Mouse (Mus musculus): Measurements from ENCODE around the gene Grtp1.

Grtp1 gene

GRCm38 (mm10) chr8:13200301-13201012 is at the start of gene Grtp1:
Grtp1 (minus strand) TSS chr8:13200620.
- peak; percentile 14 for DNase-seq

DNA sequence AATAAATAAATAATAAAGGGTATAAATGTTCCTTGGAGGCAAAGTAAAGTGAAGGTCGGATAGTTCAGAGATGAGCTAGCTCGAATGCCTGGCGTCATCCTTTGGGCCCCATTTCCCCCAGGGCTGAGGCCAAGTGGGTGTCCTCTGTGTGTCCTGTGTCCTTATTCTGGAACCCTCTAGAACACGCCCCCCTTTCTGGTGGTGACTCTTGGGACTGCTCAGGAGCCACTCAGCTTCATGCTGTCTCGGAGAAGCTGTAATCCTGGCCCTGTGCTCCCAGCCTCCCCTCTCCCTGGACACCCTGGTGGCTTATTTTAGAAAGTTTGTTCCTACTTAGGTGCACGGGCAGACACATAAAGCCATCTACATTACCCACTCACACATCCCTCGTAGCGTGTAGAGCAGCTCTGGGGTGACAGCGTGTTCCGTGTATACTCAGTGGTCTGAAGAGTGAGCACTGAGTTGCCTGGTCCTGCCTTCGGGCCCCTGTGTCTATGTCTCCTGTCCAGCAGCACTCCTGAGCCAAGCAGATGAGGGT is 44.0 kb upstream of the Grtp1 start:
- no peak for DNase-seq

DNA sequence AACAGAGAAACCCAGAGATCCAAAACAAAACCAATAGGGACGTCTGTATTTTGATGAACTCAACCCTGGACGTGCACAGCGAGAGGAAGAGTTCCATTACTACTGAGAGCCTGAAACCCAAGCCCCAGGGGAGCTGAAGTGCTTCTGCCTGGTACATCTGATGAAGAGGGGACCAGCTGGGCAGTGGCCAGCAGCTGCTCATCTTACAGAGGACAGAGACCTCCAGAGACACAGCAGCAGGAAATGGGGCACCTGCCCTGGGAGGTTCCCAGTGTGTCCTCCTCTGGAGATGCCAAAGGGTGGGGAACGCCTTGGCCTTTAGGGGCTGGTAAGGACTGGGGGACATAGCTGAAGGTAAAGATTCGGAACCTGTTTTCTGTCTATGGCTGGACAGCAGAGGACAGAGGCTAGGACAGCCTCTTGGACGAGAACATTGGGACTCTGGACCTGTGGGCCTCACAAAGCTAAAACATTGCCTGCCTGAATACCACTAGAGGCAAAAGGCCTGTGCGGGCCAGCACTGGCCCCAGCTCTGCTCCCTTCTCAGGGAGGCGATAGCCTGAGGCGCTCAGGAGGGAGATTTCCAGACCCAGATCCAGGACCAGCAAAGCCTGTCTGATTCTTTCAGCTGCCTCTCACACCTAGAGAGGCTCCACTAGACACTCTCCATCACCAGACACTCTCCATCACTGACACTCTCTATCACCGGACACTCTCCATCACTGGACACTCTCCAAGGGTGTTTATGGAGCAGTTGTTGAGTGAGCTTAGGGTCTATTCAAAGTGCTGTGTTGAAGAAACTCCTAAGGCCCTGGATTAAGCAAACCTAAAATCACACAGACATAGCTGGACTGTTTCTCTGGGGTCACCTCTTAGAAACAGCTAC is 42.8 kb upstream of the Grtp1 start:
- DNase-seq: no peak

- DNase-seq: no peak
Measured at GRCm38 (mm10) chr8:13240691-13241090, 40.3 kb upstream of the Grtp1 start.

DNA sequence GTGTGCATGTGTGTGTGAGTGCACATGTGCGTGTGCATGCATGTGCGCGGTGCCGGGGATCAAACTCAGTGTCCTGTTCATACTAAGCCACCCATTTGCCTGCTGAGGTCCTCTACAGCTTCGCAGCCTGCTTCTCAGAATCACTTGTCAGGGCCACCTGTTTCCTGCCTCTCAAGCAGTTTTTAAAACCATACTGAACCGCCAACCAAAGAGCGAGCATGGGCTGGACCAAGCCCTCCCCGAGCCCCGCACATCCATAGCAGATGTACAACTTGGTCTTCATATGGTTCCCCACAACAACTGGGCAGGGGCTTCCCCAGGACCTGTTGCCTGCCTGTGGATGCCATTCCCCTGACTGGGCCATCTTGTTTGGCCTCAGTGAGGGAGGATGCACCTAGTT is 39.6 kb upstream of the Grtp1 start:
- no peak for DNase-seq

DNA sequence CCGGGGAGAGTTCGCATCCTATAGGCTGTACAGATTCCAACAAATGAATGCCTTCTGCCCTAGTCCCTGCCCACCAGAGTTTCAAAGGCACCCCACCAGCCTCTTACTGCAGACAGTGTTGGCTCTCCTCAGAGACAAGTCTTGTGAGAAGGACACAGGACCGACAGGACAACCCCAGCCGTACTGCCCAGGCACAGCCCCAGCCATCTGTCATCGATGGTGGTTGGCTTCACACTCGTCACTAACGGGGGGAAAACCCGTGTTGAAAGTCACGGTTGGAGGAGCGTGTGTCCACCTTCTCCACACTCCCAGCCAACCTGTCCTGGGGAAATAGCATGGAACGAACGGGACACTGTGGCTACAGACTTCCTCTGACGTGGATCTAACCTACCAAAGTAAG is 34.4 kb upstream of the Grtp1 start:
- no peak for DNase-seq

- DNase-seq: no peak
Measured at GRCm38 (mm10) chr8:13230471-13230870, 30.1 kb upstream of the Grtp1 start.

DNA sequence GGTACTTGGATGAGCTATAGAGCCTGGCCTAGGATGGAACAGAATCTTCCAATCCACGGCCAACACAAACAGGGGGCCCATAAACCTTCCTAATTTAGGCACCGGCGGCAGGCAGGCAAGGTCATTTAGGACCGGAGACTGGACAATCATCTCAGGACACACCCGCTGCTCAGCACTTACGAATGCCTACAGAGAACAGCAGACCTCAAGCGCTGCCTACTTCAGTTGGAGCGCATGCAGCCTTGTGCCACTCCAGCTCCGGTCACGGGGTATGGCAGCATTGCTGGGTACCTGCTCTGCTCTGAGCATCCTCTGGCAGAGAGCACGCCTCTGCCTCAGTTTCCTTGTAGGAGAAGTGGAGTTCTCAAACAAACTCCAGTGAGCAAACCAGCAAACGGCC is 29.4 kb upstream of the Grtp1 start:
- no peak for DNase-seq

- DNase-seq: no peak
Measured at GRCm38 (mm10) chr8:13228923-13229610, 28.6 kb upstream of the Grtp1 start.

DNA sequence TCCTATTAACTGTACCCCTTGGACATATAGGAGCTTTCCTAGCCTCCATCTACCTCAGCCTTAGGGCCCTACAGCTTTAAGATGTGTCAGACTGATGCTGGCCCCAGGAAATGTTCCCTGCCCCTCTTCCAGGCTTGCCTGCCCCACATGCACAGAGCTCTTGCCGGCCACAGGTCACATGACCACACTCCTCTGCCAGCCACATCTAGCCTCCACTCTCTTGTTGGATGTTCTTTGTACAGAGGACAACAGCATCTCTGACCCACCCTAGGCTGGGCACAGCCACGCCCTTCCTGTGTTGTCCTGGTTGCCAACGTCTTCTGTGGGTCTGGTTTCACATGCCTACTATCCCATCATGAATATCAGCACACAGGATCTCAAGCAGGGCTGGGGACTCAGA is 26.8 kb upstream of the Grtp1 start:
- DNase-seq: peak; percentile 20

DNA sequence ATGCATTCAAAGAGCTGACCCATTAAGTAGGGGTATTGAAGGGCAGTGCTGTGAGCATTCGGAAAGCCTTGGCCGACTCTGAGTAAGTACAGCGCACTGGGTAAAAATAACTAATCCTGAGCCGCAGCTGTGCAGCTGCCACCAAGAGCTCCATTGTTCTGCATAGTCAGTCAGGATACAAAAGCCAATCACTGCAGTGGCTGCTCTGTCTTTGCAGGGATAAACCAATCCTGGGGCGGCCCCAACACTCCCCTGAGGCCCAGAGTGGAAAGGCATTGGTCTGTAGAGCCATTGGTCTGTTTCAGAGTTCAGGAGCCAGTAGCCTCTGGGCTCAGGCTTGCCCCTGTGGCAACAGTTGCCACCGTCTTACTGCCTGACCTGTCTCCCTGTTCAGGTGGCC is 25.9 kb upstream of the Grtp1 start:
- DNase-seq: peak; percentile 36

- no peak for DNase-seq
Measured at GRCm38 (mm10) chr8:13224426-13224825, 24.0 kb upstream of the Grtp1 start.

- no peak for DNase-seq
Measured at GRCm38 (mm10) chr8:13218441-13218840, 18.0 kb upstream of the Grtp1 start.

DNA sequence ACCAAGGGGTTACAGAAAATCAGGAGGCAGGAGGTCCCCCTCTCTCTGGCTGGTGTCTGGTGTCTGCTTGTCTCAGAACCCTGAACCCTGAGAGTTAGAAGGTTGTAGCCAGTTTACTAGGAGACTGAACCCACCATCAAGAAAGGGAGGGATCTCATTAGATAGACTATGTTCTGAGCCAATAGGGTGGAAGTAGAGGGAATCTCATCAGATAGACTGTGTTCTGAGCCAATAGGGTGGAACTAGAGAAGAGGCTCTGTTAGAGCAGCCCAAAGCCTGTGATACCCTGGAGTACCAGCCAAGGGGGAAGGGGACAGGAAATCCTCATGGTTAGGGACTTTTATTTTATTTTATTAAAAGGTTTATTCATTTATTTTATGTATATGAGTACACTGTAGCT is 17.6 kb upstream of the Grtp1 start:
- DNase-seq: no peak

DNA sequence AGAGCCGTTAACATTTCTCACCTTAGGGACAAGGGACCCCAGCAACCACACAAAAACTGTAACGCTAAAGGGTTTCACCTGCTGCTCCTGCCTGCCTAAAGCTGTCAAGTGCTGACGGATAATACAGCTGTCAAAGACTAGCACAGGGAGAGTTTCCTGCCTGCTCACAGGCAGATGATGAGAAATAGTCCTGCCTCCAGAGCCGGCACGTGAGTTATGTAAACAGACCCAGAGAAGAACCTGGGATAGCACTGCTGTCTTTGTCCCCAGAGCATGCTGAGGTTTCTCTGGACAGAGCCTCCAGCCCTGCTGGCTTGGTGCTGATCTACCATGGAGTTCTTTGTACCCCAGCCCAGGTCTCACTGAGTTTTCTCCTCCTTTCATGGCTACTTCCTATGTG is 16.7 kb upstream of the Grtp1 start:
- no peak for DNase-seq

GRCm38 (mm10) chr8:13216386-13216785 is 16.0 kb upstream of the Grtp1 start:
- DNase-seq: no peak

DNA sequence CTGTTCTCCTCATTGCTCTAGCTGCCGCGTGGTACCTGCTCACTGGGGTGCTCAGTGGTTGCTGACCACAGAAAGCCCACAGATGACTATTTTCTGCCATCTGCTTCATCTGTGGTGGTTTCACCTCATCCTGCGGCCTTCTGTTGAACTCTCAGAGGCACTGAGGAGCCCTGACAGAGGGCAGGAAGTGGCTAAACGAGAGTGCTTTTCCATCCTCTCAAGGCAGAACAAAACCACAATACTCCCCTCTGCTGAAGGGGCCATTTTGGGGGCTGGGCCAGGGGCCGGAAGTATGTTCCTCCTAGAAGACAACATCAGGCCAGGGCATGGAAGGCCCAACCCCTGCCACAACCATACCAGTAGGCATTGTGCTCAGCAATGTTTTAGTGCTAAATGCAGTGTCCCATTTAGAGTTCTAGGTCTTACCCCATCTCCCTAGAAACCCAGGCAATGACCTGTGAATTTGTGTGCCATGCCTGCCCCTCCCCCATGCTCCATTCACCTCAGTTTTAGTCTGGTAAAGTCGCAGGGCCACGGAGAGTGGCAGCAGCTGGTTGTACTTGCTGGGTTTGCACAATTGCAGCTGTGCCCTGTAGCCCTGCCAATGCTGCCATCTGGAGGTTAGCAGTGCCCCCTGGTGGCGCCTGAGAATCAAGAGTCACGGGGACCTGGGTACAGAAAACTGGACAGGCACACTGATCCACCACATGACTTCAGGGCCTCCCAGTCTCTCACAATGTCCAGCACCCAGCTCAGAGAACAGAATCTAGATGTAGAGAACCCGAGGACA is 13.3 kb upstream of the Grtp1 start:
- DNase-seq: peak; percentile 85

- DNase-seq: no peak
Measured at GRCm38 (mm10) chr8:13209770-13210169, 9.3 kb upstream of the Grtp1 start.

DNA sequence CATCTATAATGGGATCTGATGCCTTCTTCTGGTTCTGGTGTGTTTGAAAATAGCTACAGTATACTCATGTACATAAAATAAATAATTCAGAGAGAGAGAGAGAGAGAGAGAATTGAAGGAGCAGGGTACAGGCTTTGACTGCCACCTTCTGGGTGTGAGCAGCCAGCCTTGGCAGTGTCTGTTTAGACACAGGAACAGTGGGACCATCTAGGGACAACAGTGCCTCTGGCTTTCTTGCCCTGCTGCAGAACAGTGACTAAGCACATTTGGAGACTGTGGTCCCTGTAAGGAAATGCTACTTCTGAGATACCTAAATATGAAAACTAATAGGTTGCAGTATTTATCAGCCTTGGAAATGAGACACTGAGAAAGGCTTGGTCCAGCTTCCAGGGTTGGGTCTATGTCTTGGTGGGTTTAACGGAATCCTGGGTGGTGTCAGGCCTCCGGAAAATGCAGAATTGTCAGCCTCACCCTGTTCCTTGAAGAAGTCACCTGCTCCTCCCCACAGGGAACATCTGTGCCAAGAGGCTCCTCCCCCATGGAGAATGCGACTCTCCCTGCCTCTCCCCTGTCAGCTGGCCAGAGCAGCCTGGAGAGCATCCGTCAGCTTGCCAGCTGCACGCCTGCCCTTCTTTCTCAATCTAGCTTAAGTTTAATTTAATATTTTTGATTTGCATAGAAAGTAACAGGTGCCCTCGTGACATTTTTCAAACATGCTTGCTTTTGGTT is 8.4 kb upstream of the Grtp1 start:
- no peak for DNase-seq

DNA sequence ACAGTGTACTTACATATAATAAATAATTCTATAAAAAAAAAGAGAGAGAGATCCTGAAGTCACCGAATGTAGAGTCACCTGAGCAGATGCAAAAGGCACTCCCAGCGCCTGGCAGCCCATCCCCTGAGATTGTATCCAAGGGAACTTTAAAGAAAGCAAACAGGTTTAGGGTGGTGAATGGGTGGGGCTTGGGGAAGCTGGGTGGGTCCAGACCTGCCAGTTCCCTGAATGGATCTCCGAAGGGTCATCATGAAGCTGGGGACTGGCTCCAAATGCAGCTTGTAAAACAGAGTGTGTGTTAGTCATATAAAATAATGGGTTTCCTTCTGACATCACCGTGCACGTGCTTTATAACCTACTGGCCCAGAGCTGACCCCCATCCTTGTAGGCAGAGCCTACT is 5.9 kb upstream of the Grtp1 start:
- no peak for DNase-seq

GRCm38 (mm10) chr8:13205311-13205710 is 4.9 kb upstream of the Grtp1 start:
- DNase-seq: no peak

All from right cerebral cortex, adult 18-20 months (tissue).